Mouse (Mus musculus) E14TG2a.4 (cell line): ENCODE data around the gene Ccpg1os.

Source experiments
- CTCF ChIP-seq: conservative IDR thresholded peaks from 2 replicates; pipeline ENCODE4 v1.5.1; 2014; ENCODE audit warnings: low read length
- NANOG ChIP-seq: IDR thresholded peaks from 2 replicates; pipeline ENCODE4 v1.6.1; 2014; ENCODE audit warnings: borderline replicate concordance, low read length, mixed read lengths
- POU5F1 ChIP-seq: IDR thresholded peaks from 2 replicates; pipeline ENCODE4 v1.6.1; 2014; ENCODE audit warnings: low read length, borderline replicate concordance

DNA sequence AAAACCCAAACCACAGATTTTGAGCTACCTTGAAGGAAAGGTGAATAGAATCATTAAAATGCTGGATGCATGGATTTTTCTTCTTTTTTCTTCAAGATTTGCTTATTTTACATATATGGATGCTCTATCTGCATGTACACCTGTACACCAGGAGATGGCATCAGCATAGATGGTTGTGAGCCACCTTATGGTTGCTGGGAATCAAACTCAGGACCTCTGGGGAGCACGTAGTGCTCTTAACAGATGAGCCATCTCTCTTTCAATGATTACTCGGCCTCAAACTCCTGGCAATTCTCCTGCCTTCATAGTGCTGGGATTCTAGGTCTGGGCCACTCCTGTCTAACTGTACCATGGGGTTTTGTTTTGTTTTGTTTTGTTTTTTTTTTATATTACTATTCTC is 2.1 kb downstream of the Ccpg1os start:
- TF ChIP-seq NANOG (no peak), CTCF (no peak), POU5F1 (no peak)
